Mouse (Mus musculus) limb, embryonic 14.5 days (tissue): Measurements from ENCODE around the gene Nle1. TPM values are rescaled to one million over a fixed set of nuclear protein-coding genes. Genes with fewer than 3 reads are reported as not detected.
A peak's percentile ranks its signal among the peaks of the same experiment; 100 is the strongest.

Experiments
- ATAC-seq: fragments of 200-750 bp; cut with Nextera tagmentation; 2 replicates; pipeline ENCODE4 v1.8.0; 2017; ENCODE audit warnings: low read depth, moderate number of reproducible peaks, moderate TSS enrichment; ENCODE audit not compliant: low FRiP score
- DNase-seq: peaks from one replicate; pipeline ENCODE4 v3.0.0-alpha.2; 2015; ENCODE audit warnings: low spot score
- H3K27ac ChIP-seq: fragments of 300-500 bp; sonication (generic); replicated peaks from 2 replicates; pipeline ENCODE4 v1.5.1; 2014; ENCODE audit warnings: low read depth, mild to moderate bottlenecking, low read length, moderate library complexity, mixed read lengths
- H3K27me3 ChIP-seq: fragments of 300-500 bp; sonication (generic); 2 replicates; pipeline ENCODE4 v1.6.1; 2014; ENCODE audit warnings: low read length, mixed read lengths; ENCODE audit not compliant: control insufficient read depth, insufficient read depth
- H3K36me3 ChIP-seq: fragments of 300-500 bp; sonication (generic); 2 replicates; pipeline ENCODE4 v1.6.1; 2014; ENCODE audit warnings: mild to moderate bottlenecking, low read length, moderate library complexity, mixed read lengths; ENCODE audit not compliant: control insufficient read depth, insufficient read depth
- H3K4me1 ChIP-seq: fragments of 300-500 bp; sonication (generic); 2 replicates; pipeline ENCODE4 v1.6.1; 2014; ENCODE audit warnings: antibody characterized with exemption, low read length, mixed read lengths; ENCODE audit not compliant: control insufficient read depth, insufficient read depth
- H3K4me2 ChIP-seq: fragments of 300-500 bp; sonication (generic); replicated peaks from 2 replicates; pipeline ENCODE4 v1.6.1; 2014; ENCODE audit warnings: low read depth, mild to moderate bottlenecking, low read length, moderate library complexity; ENCODE audit not compliant: severe bottlenecking
- H3K4me3 ChIP-seq: fragments of 300-500 bp; sonication (generic); replicated peaks from 2 replicates; pipeline ENCODE4 v1.5.1; 2014; ENCODE audit warnings: low read length
- H3K9ac ChIP-seq: fragments of 300-500 bp; sonication (generic); 2 replicates; pipeline ENCODE4 v1.6.1; 2014; ENCODE audit warnings: mild to moderate bottlenecking, low read depth, low read length, moderate library complexity; ENCODE audit not compliant: severe bottlenecking
- H3K9me3 ChIP-seq: fragments of 300-500 bp; sonication (generic); 2 replicates; pipeline ENCODE4 v1.6.1; 2016; ENCODE audit warnings: low read length; ENCODE audit not compliant: control insufficient read depth
- POLR2A ChIP-seq: fragments of 200-500 bp; IDR thresholded peaks from 2 replicates; pipeline ENCODE4 v1.8.0; 2012; ENCODE audit warnings: inconsistent platforms, mild to moderate bottlenecking, moderate library complexity, borderline replicate concordance; ENCODE audit not compliant: insufficient read depth, insufficient read length; ENCODE audit errors: extremely low read depth
- WGBS: fragments of 180-500 bp; shearing (Covaris S2); extraction: QIAGEN DNeasy Blood & Tissue Kit; methylation state at CpG from one replicate; pipeline ENCODE4 v1.1.7; 2014; 5-methylcytosine and 5-hydroxymethylcytosine counted together
- polyA plus RNA-seq, 2 experiments: library from polyadenylated mRNA; depleted of rRNA in 1 of 2; stranded (reverse) in 1 of 2; unstranded in 1 of 2; fragments of >200 nt; fragmentation: Nextera tagmentation in 1 of 2; extraction: Ambion mirVana in 1 of 2; gene quantifications; 2 replicates each; pipeline versions ENCODE4 v1.2.1 to v1.2.3; 2012 to 2014

The Nle1 gene
- polyA plus RNA-seq, 2 experiments: 30.0 to 81.6 TPM

- 71% methylated on average over 7 of the region's 7 CpGs for WGBS
- no peak for TF ChIP-seq POLR2A
Observed at GRCm38 (mm10) chr11:82877726-82878344, 30.4 kb downstream of the Nle1 start.

GRCm38 (mm10) chr11:82875631-82876030, 32.6 kb downstream of the Nle1 start:
- WGBS: 94% methylated on average over 5 of the region's 5 CpGs
- no peaks in the 10 kb centered on the region for H3K9me3 ChIP-seq
- H3K36me3 ChIP-seq: peaks cover under 1% of the 10 kb centered on the region; the same call in 1 of the 2 replicates
- DNase-seq (no peak), ATAC-seq (no peak)
- no peak overlapping the region for H3K9ac ChIP-seq
- H3K27ac ChIP-seq: no peak overlapping the region
- H3K27me3 ChIP-seq: no peaks in the 10 kb centered on the region
- TF ChIP-seq POLR2A: no peak
- H3K4me1 ChIP-seq: peaks cover 3% of the 10 kb centered on the region; the same call in 1 of the 2 replicates
- no peak overlapping the region for H3K4me2 ChIP-seq
- no peak overlapping the region for H3K4me3 ChIP-seq

More at GRCm38 (mm10) chr11:82877726-82878344, 30.4 kb downstream of the Nle1 start:
- Histone ChIP-seq H3K4me3 (no peak overlapping the region), H3K27me3 (no peaks in the 10 kb centered on the region), H3K4me2 (no peak overlapping the region), H3K4me1 (no peaks in the 10 kb centered on the region), H3K9ac (no peak overlapping the region), H3K9me3 (no peaks in the 10 kb centered on the region), H3K36me3 (peaks cover 4% of the 10 kb centered on the region; the same call in 1 of the 2 replicates), H3K27ac (no peak overlapping the region)
- DNase-seq (no peak), ATAC-seq (no peak)

DNA sequence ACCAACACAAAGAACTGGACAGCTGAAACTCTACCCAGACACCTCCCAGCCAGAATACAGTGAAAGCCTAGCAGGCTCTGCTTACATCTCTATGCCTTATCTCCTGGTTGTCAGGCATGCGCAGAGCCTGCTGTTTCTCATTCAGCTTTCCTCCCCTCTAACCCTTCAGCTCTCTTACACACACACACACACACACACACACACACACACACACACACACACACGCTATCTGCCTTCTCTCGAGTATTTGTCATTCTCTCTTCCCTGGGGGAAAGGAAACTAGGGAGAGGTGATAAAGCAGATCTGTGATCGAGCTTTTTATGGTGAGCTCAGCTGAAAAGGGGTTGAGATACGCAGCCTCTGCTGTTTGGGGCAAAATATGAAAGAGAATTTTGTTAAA, 33.3 kb downstream of the Nle1 start:
- DNase-seq (no peak), ATAC-seq (no peak)
- no peak for TF ChIP-seq POLR2A
- Histone ChIP-seq H3K9ac (no peak overlapping the region), H3K4me1 (peaks cover 6% of the 10 kb centered on the region), H3K27me3 (no peaks in the 10 kb centered on the region), H3K36me3 (no peaks in the 10 kb centered on the region), H3K4me3 (no peak overlapping the region), H3K27ac (no peak overlapping the region), H3K4me2 (no peak overlapping the region), H3K9me3 (no peaks in the 10 kb centered on the region)
- 78% methylated on average over 5 of the region's 5 CpGs for WGBS

DNA sequence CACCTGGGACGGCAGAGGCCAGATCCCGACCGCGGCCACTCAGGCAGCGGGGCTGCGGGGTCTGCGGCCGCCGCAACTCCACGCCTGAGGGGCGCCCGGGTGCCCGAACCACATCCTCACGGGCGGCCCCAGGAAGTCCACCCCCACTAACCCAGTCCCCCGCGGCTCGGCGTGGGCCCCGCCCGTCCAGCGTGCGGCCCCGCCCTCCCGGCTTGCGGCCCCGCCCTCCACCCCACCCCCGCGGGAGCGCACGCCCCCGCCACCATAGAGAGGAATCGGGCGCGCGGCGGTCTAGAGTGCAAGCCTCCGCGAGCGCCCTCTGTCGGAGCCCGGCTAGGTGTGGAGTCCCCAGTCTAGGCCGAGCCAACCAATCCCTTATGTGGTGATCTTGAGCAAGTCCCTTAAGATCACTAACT, 37.2 kb downstream of the Nle1 start, which contains the start of gene Rffl:
Gene Rffl (minus strand): TSS at position 180 of the 416 bp plus-strand sequence.
- ATAC-seq: peak; percentile 93
- Histone ChIP-seq H3K9me3 (no peaks in the 10 kb centered on the region), H3K4me3 (peak within 1 kb of the TSS; percentile 78), H3K9ac (peak within 1 kb of the TSS; percentile 70), H3K4me1 (peaks cover 7% of the 10 kb centered on the region), H3K27ac (peak within 1 kb of the TSS; percentile 19; the same call in 1 of the 2 replicates), H3K27me3 (no peaks in the 10 kb centered on the region), H3K4me2 (peak within 1 kb of the TSS; percentile 77), H3K36me3 (no peaks in the 10 kb centered on the region)
- no peak for TF ChIP-seq POLR2A
- 4% methylated on average over 36 of the region's 43 CpGs for WGBS
- DNase-seq: peak; percentile 97

- Histone ChIP-seq H3K4me2 (peak overlapping the region; percentile 77), H3K27ac (peak overlapping the region; percentile 19; the same call in 1 of the 2 replicates), H3K4me3 (peak overlapping the region; percentile 78), H3K9ac (peak overlapping the region; percentile 70), H3K27me3 (no peaks in the 10 kb centered on the region), H3K4me1 (peaks cover 7% of the 10 kb centered on the region), H3K36me3 (no peaks in the 10 kb centered on the region), H3K9me3 (no peaks in the 10 kb centered on the region)
- no peak for DNase-seq
- peak; percentile 48 for ATAC-seq
- TF ChIP-seq POLR2A: no peak
- WGBS: 3% methylated on average over 30 of the region's 36 CpGs
Observed at GRCm38 (mm10) chr11:82870173-82871030, 37.8 kb downstream of the Nle1 start.
